Mouse (Mus musculus): Measurements from ENCODE around the gene Il21. TPM values are rescaled to one million over a fixed set of nuclear protein-coding genes. Genes with fewer than 3 reads are reported as not detected.
A peak's percentile ranks its signal among the peaks of the same experiment; 100 is the strongest.

Gene Il21
- polyA plus RNA-seq, 1 experiment: 0.08 TPM

GRCm38 (mm10) chr3:37250967-37251366 lies 18.5 kb upstream of the Il21 start:
- H3K4me3 ChIP-seq (ENCODE audit: insufficient read depth, low read length): no peak overlapping the region
- H3K27ac ChIP-seq (ENCODE audit: insufficient read depth, low read length): no peak overlapping the region
- no peaks in the 10 kb centered on the region for H3K4me1 ChIP-seq (ENCODE audit: control insufficient read depth, insufficient read depth, low read length)
- no peak for TF ChIP-seq CTCF (IDR thresholded peaks at IDR 0.05; ENCODE audit: extremely low read depth, insufficient read depth, low read length)
- TF ChIP-seq POLR2A (IDR thresholded peaks at IDR 0.05; ENCODE audit: extremely low read depth, insufficient read depth, low read length): no peak

GRCm38 (mm10) chr3:37235025-37235424 lies 2.6 kb upstream of the Il21 start:
- TF ChIP-seq POLR2A (IDR thresholded peaks at IDR 0.05; ENCODE audit: extremely low read depth, insufficient read depth, low read length): no peak
- TF ChIP-seq CTCF (IDR thresholded peaks at IDR 0.05; ENCODE audit: extremely low read depth, insufficient read depth, low read length): no peak
- Histone ChIP-seq H3K27ac (ENCODE audit: insufficient read depth, low read length) (no peak overlapping the region), H3K4me3 (ENCODE audit: insufficient read depth, low read length) (no peak overlapping the region), H3K4me1 (ENCODE audit: control insufficient read depth, insufficient read depth, low read length) (no peaks in the 10 kb centered on the region)

- H3K4me1 ChIP-seq (ENCODE audit: control insufficient read depth, insufficient read depth, low read length): no peaks in the 10 kb centered on the region
- no peak overlapping the region for H3K27ac ChIP-seq (ENCODE audit: insufficient read depth, low read length)
- no peak overlapping the region for H3K4me3 ChIP-seq (ENCODE audit: insufficient read depth, low read length)
- TF ChIP-seq CTCF (IDR thresholded peaks at IDR 0.05; ENCODE audit: extremely low read depth, insufficient read depth, low read length) (no peak), POLR2A (IDR thresholded peaks at IDR 0.05; ENCODE audit: extremely low read depth, insufficient read depth, low read length) (no peak)
These were observed 1.3 kb downstream of the Il21 start for GRCm38 (mm10) chr3:37231153-37231552.

- H3K27ac ChIP-seq (ENCODE audit: insufficient read depth, low read length): no peak overlapping the region
- H3K4me1 ChIP-seq (ENCODE audit: control insufficient read depth, insufficient read depth, low read length): no peaks in the 10 kb centered on the region
- no peak overlapping the region for H3K4me3 ChIP-seq (ENCODE audit: insufficient read depth, low read length)
- TF ChIP-seq POLR2A (IDR thresholded peaks at IDR 0.05; ENCODE audit: extremely low read depth, insufficient read depth, low read length) (no peak), CTCF (IDR thresholded peaks at IDR 0.05; ENCODE audit: extremely low read depth, insufficient read depth, low read length) (no peak)
These were observed 3.2 kb downstream of the Il21 start for GRCm38 (mm10) chr3:37229082-37229829.

- no peak overlapping the region for H3K27ac ChIP-seq (ENCODE audit: insufficient read depth, low read length)
- TF ChIP-seq CTCF (IDR thresholded peaks at IDR 0.05; ENCODE audit: extremely low read depth, insufficient read depth, low read length) (no peak), POLR2A (IDR thresholded peaks at IDR 0.05; ENCODE audit: extremely low read depth, insufficient read depth, low read length) (no peak)
- no peak overlapping the region for H3K4me3 ChIP-seq (ENCODE audit: insufficient read depth, low read length)
- H3K4me1 ChIP-seq (ENCODE audit: control insufficient read depth, insufficient read depth, low read length): no peaks in the 10 kb centered on the region
These were observed 7.3 kb downstream of the Il21 start for GRCm38 (mm10) chr3:37225124-37225523.

- no peak overlapping the region for H3K4me3 ChIP-seq (ENCODE audit: insufficient read depth, low read length)
- H3K4me1 ChIP-seq (ENCODE audit: control insufficient read depth, insufficient read depth, low read length): no peaks in the 10 kb centered on the region
- TF ChIP-seq CTCF (IDR thresholded peaks at IDR 0.05; ENCODE audit: extremely low read depth, insufficient read depth, low read length) (peak; percentile 99), POLR2A (IDR thresholded peaks at IDR 0.05; ENCODE audit: extremely low read depth, insufficient read depth, low read length) (no peak)
- H3K27ac ChIP-seq (ENCODE audit: insufficient read depth, low read length): no peak overlapping the region
These were observed 13.4 kb downstream of the Il21 start for GRCm38 (mm10) chr3:37219071-37219470.

- TF ChIP-seq POLR2A (IDR thresholded peaks at IDR 0.05; ENCODE audit: extremely low read depth, insufficient read depth, low read length) (no peak), CTCF (IDR thresholded peaks at IDR 0.05; ENCODE audit: extremely low read depth, insufficient read depth, low read length) (no peak)
- no peaks in the 10 kb centered on the region for H3K4me1 ChIP-seq (ENCODE audit: control insufficient read depth, insufficient read depth, low read length)
- no peak overlapping the region for H3K27ac ChIP-seq (ENCODE audit: insufficient read depth, low read length)
- H3K4me3 ChIP-seq (ENCODE audit: insufficient read depth, low read length): no peak overlapping the region
These were observed 27.1 kb downstream of the Il21 start for GRCm38 (mm10) chr3:37205226-37205800.

- no peak for TF ChIP-seq POLR2A (IDR thresholded peaks at IDR 0.05; ENCODE audit: extremely low read depth, insufficient read depth, low read length)
- peak; percentile 59 for TF ChIP-seq CTCF (IDR thresholded peaks at IDR 0.05; ENCODE audit: extremely low read depth, insufficient read depth, low read length)
- peak overlapping the region; percentile 40; the same call in 1 of the 2 replicates for H3K4me3 ChIP-seq (ENCODE audit: insufficient read depth, low read length)
- H3K4me1 ChIP-seq (ENCODE audit: control insufficient read depth, insufficient read depth, low read length): no peaks in the 10 kb centered on the region
- H3K27ac ChIP-seq (ENCODE audit: insufficient read depth, low read length): no peak overlapping the region
These were observed 27.9 kb downstream of the Il21 start for GRCm38 (mm10) chr3:37204556-37204955.

GRCm38 (mm10) chr3:37203984-37204428 lies 28.4 kb downstream of the Il21 start:
- no peak overlapping the region for H3K27ac ChIP-seq (ENCODE audit: insufficient read depth, low read length)
- no peaks in the 10 kb centered on the region for H3K4me1 ChIP-seq (ENCODE audit: control insufficient read depth, insufficient read depth, low read length)
- H3K4me3 ChIP-seq (ENCODE audit: insufficient read depth, low read length): peak overlapping the region; percentile 40
- TF ChIP-seq POLR2A (IDR thresholded peaks at IDR 0.05; ENCODE audit: extremely low read depth, insufficient read depth, low read length) (no peak), CTCF (IDR thresholded peaks at IDR 0.05; ENCODE audit: extremely low read depth, insufficient read depth, low read length) (peak; percentile 79)

GRCm38 (mm10) chr3:37202856-37203255 lies 29.6 kb downstream of the Il21 start:
- no peak overlapping the region for H3K4me3 ChIP-seq (ENCODE audit: insufficient read depth, low read length)
- no peaks in the 10 kb centered on the region for H3K4me1 ChIP-seq (ENCODE audit: control insufficient read depth, insufficient read depth, low read length)
- no peak overlapping the region for H3K27ac ChIP-seq (ENCODE audit: insufficient read depth, low read length)
- no peak for TF ChIP-seq CTCF (IDR thresholded peaks at IDR 0.05; ENCODE audit: extremely low read depth, insufficient read depth, low read length)
- no peak for TF ChIP-seq POLR2A (IDR thresholded peaks at IDR 0.05; ENCODE audit: extremely low read depth, insufficient read depth, low read length)

Measured in cortical plate, adult 2 months (tissue).